Mouse (Mus musculus) kidney, embryonic 14.5 days (tissue): Measurements from ENCODE around the gene Canx. TPM values are rescaled to one million over a fixed set of nuclear protein-coding genes. Genes with fewer than 3 reads are reported as not detected.

Experiments used
- ATAC-seq: fragments of 200-750 bp; cut with Nextera tagmentation; 2 replicates; pipeline ENCODE4 v1.8.0; 2017; ENCODE audit warnings: moderate number of reproducible peaks, mild to moderate bottlenecking, moderate TSS enrichment, moderate library complexity; ENCODE audit not compliant: low FRiP score, low TSS enrichment
- H3K27ac ChIP-seq: fragments of 300-500 bp; sonication (generic); 2 replicates; pipeline ENCODE4 v1.5.1; 2014; ENCODE audit warnings: low read depth, mild to moderate bottlenecking, low read length, moderate library complexity, mixed read lengths
- H3K27me3 ChIP-seq: fragments of 300-500 bp; sonication (generic); 2 replicates; pipeline ENCODE4 v1.6.1; 2014; ENCODE audit warnings: mild to moderate bottlenecking, low read length; ENCODE audit not compliant: control insufficient read depth, insufficient read depth
- H3K36me3 ChIP-seq: fragments of 300-500 bp; sonication (generic); 2 replicates; pipeline ENCODE4 v1.6.1; 2014; ENCODE audit warnings: low read length, mixed read lengths; ENCODE audit not compliant: control insufficient read depth, insufficient read depth
- H3K4me1 ChIP-seq: fragments of 300-500 bp; sonication (generic); 2 replicates; pipeline ENCODE4 v1.6.1; 2014; ENCODE audit warnings: low read length, mixed read lengths; ENCODE audit not compliant: control insufficient read depth, insufficient read depth
- H3K4me2 ChIP-seq: fragments of 300-500 bp; sonication (generic); replicated peaks from 2 replicates; pipeline ENCODE4 v1.6.1; 2014; ENCODE audit warnings: low read depth, mild to moderate bottlenecking, low read length
- H3K4me3 ChIP-seq: fragments of 300-500 bp; sonication (generic); 2 replicates; pipeline ENCODE4 v1.5.1; 2014; ENCODE audit warnings: mild to moderate bottlenecking, low read length
- H3K9ac ChIP-seq: fragments of 300-500 bp; sonication (generic); 2 replicates; pipeline ENCODE4 v1.6.1; 2014; ENCODE audit warnings: low read depth, mild to moderate bottlenecking, low read length, moderate library complexity
- H3K9me3 ChIP-seq: fragments of 300-500 bp; sonication (generic); 2 replicates; pipeline ENCODE4 v1.6.1; 2016; ENCODE audit warnings: low read length; ENCODE audit not compliant: control insufficient read depth
- WGBS: fragments of 180-500 bp; shearing (Covaris S2); extraction: QIAGEN DNeasy Blood & Tissue Kit; methylation state at CpG from one replicate; pipeline ENCODE4 v1.1.7; 2014; 5-methylcytosine and 5-hydroxymethylcytosine counted together
- polyA plus RNA-seq: library from polyadenylated mRNA; unstranded; fragments of >200 nt; fragmentation: Nextera tagmentation; extraction: Ambion mirVana; gene quantifications from 2 replicates; pipeline ENCODE4 v1.2.1, GENCODE M21; 2014

The Canx gene
- polyA plus RNA-seq, 1 experiment from 2014 or later = 277 TPM

- ATAC-seq = peak; percentile 71
These were observed 33.9 kb downstream of the Canx start for GRCm38 (mm10) chr11:50291321-50292165.

GRCm38 (mm10) chr11:50290486-50291225 lies 34.8 kb downstream of the Canx start:
- peak overlapping the region; percentile 98; the same call in 1 of the 2 replicates for H3K27ac ChIP-seq
- peak overlapping the region; percentile 72 for H3K4me2 ChIP-seq
- H3K27me3 ChIP-seq = no peaks in the 10 kb centered on the region
- peak overlapping the region; percentile 96 for H3K4me3 ChIP-seq
- no peak for ATAC-seq
- H3K9ac ChIP-seq = peak overlapping the region; percentile 99
- H3K36me3 ChIP-seq = peaks cover 30% of the 10 kb centered on the region
- WGBS = 5% methylated on average over 20 of the region's 20 CpGs
- H3K9me3 ChIP-seq = no peaks in the 10 kb centered on the region
- H3K4me1 ChIP-seq = peaks cover 10% of the 10 kb centered on the region

More at GRCm38 (mm10) chr11:50291321-50292165, 33.9 kb downstream of the Canx start:
- Histone ChIP-seq H3K4me2 (peak overlapping the region; percentile 72), H3K27ac (peak overlapping the region; percentile 98), H3K27me3 (no peaks in the 10 kb centered on the region), H3K4me1 (peaks cover 10% of the 10 kb centered on the region), H3K9ac (peak overlapping the region; percentile 99), H3K36me3 (peaks cover 35% of the 10 kb centered on the region), H3K4me3 (peak overlapping the region; percentile 96), H3K9me3 (no peaks in the 10 kb centered on the region)
- WGBS = under 1% methylated on average over 85 of the region's 85 CpGs

- Histone ChIP-seq H3K27me3 (no peaks in the 10 kb centered on the region), H3K4me1 (peaks cover 7% of the 10 kb centered on the region), H3K36me3 (peaks cover 16% of the 10 kb centered on the region; the same call in 1 of the 2 replicates), H3K4me3 (no peak overlapping the region), H3K27ac (no peak overlapping the region), H3K9ac (no peak overlapping the region), H3K4me2 (no peak overlapping the region), H3K9me3 (no peaks in the 10 kb centered on the region)
- 87% methylated on average over 1 of the region's 1 CpGs for WGBS
- ATAC-seq = no peak
These were observed 39.0 kb downstream of the Canx start for GRCm38 (mm10) chr11:50286428-50286827.

- no peaks in the 10 kb centered on the region for H3K9me3 ChIP-seq
These were observed 39.8 kb downstream of the Canx start for GRCm38 (mm10) chr11:50285696-50286095.

GRCm38 (mm10) chr11:50285263-50285662 lies 40.2 kb downstream of the Canx start:
- H3K27ac ChIP-seq = no peak overlapping the region
- no peak for ATAC-seq
- H3K4me1 ChIP-seq = peaks cover 5% of the 10 kb centered on the region
- H3K9ac ChIP-seq = no peak overlapping the region
- no peak overlapping the region for H3K4me2 ChIP-seq
- no peak overlapping the region for H3K4me3 ChIP-seq
- H3K27me3 ChIP-seq = no peaks in the 10 kb centered on the region
- peaks cover 25% of the 10 kb centered on the region; the same call in 1 of the 2 replicates for H3K36me3 ChIP-seq
- no peaks in the 10 kb centered on the region for H3K9me3 ChIP-seq
- 95% methylated on average over 5 of the region's 5 CpGs for WGBS

More at GRCm38 (mm10) chr11:50285696-50286095, 39.8 kb downstream of the Canx start:
- Histone ChIP-seq H3K27me3 (no peaks in the 10 kb centered on the region), H3K36me3 (peaks cover 23% of the 10 kb centered on the region; the same call in 1 of the 2 replicates), H3K4me1 (peaks cover 7% of the 10 kb centered on the region), H3K9ac (no peak overlapping the region), H3K27ac (no peak overlapping the region), H3K4me3 (no peak overlapping the region), H3K4me2 (no peak overlapping the region)
- 92% methylated on average over 7 of the region's 7 CpGs for WGBS
- no peak for ATAC-seq

- WGBS = 78% methylated on average over 1 of the region's 1 CpGs
- no peak overlapping the region for H3K4me3 ChIP-seq
- H3K4me1 ChIP-seq = 0 out of 2 replicates have a peak, but pooled peaks cover 2% of the 10 kb centered on the region
- no peak overlapping the region for H3K9ac ChIP-seq
- no peaks in the 10 kb centered on the region for H3K9me3 ChIP-seq
- no peak overlapping the region for H3K4me2 ChIP-seq
- no peak overlapping the region for H3K27ac ChIP-seq
- H3K36me3 ChIP-seq = peaks cover 21% of the 10 kb centered on the region; the same call in 1 of the 2 replicates
- no peak for ATAC-seq
- no peaks in the 10 kb centered on the region for H3K27me3 ChIP-seq
These were observed 45.4 kb downstream of the Canx start for GRCm38 (mm10) chr11:50280053-50280452.

GRCm38 (mm10) chr11:50279005-50279404 lies 46.5 kb downstream of the Canx start:
- WGBS = 91% methylated on average over 4 of the region's 4 CpGs
- Histone ChIP-seq H3K4me3 (no peak overlapping the region), H3K9me3 (no peaks in the 10 kb centered on the region), H3K4me2 (no peak overlapping the region), H3K9ac (no peak overlapping the region), H3K27me3 (no peaks in the 10 kb centered on the region), H3K4me1 (0 out of 2 replicates have a peak, but pooled peaks cover 2% of the 10 kb centered on the region), H3K36me3 (peaks cover 21% of the 10 kb centered on the region; the same call in 1 of the 2 replicates), H3K27ac (no peak overlapping the region)
- ATAC-seq = no peak

- H3K4me3 ChIP-seq = no peak overlapping the region
- H3K9me3 ChIP-seq = no peaks in the 10 kb centered on the region
- no peak overlapping the region for H3K4me2 ChIP-seq
- no peak for ATAC-seq
- 0 out of 2 replicates have a peak, but pooled peaks cover 2% of the 10 kb centered on the region for H3K4me1 ChIP-seq
- 91% methylated on average over 6 of the region's 6 CpGs for WGBS
- no peaks in the 10 kb centered on the region for H3K27me3 ChIP-seq
- no peak overlapping the region for H3K27ac ChIP-seq
- peaks cover 23% of the 10 kb centered on the region; the same call in 1 of the 2 replicates for H3K36me3 ChIP-seq
- no peak overlapping the region for H3K9ac ChIP-seq
These were observed 47.8 kb downstream of the Canx start for GRCm38 (mm10) chr11:50277706-50278105.
